Mouse (Mus musculus): ENCODE data around the gene 2810459M11Rik. TPM values are rescaled to one million over a fixed set of nuclear protein-coding genes. Genes with fewer than 3 reads are reported as not detected.
A peak's percentile ranks its signal among the peaks of the same experiment; 100 is the strongest.
"Not testable (repeated sequence)": the region's sequence is repeated elsewhere in the genome, so short reads cannot be mapped to it uniquely, and the experiment has no call there.

The 2810459M11Rik gene
- total and polyA plus RNA-seq, 2 experiments, result 39.0 to 66.2 TPM

- Histone ChIP-seq H3K4me1 (ENCODE audit: control insufficient read depth, insufficient read depth, low read length) (no peaks in the 10 kb centered on the region), H3K27me3 (ENCODE audit: control insufficient read depth, insufficient read depth, low read length) (no peaks in the 10 kb centered on the region), H3K79me2 (ENCODE audit: control insufficient read depth, insufficient read depth, low read length) (no peaks in the 10 kb centered on the region), H3K27ac (replicated peaks; ENCODE audit: insufficient read depth, low read depth, low read length) (no peak overlapping the region), H3K4me3 (ENCODE audit: insufficient read depth, low read depth, low read length) (no peak overlapping the region), H3K36me3 (ENCODE audit: control insufficient read depth, insufficient read depth, low read length) (no peaks in the 10 kb centered on the region), H3K9ac (ENCODE audit: low read depth, low read length) (no peak overlapping the region)
- TF ChIP-seq POLR2A (IDR thresholded peaks at IDR 0.05; ENCODE audit: extremely low read depth, insufficient read depth, low read length) (no peak), CTCF (IDR thresholded peaks at IDR 0.05; ENCODE audit: low read depth, low read length) (no peak)
- no peak for DNase-seq (ENCODE audit: extremely low read depth, low read depth, low spot score)
- 92% methylated on average over 6 of the region's 6 CpGs for WGBS
Observed at GRCm38 (mm10) chr1:86006040-86006439, 39.6 kb upstream of the 2810459M11Rik start.

DNA sequence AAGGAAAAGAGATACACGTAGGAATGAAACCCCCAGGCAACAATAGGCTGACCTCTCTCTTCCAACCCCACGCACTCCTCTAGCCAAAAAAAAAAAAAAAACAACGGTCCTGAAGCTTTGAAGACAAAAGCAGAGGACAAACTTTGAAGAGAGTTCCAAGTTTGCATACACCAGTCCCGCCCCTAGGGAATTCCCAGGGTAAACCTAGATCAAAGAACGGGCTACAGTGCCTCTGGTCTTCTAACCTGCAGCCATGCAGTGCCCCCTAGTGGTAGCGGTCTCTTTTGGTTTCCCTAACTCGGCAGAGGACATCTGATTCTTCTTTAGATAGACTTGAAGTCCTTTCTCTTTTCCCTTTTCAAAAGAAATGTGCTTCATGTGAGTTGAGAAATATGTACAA lies 37.9 kb upstream of the 2810459M11Rik start:
- peak; percentile 79 for DNase-seq (ENCODE audit: extremely low read depth, low read depth, low spot score)
- TF ChIP-seq CTCF (IDR thresholded peaks at IDR 0.05; ENCODE audit: low read depth, low read length) (peak; percentile 85), POLR2A (IDR thresholded peaks at IDR 0.05; ENCODE audit: extremely low read depth, insufficient read depth, low read length) (no peak)
- no peak overlapping the region for H3K9ac ChIP-seq (ENCODE audit: low read depth, low read length)
- H3K36me3 ChIP-seq (ENCODE audit: control insufficient read depth, insufficient read depth, low read length), result no peaks in the 10 kb centered on the region
- H3K79me2 ChIP-seq (ENCODE audit: control insufficient read depth, insufficient read depth, low read length), result no peaks in the 10 kb centered on the region
- no peaks in the 10 kb centered on the region for H3K4me1 ChIP-seq (ENCODE audit: control insufficient read depth, insufficient read depth, low read length)
- no peak overlapping the region for H3K4me3 ChIP-seq (ENCODE audit: insufficient read depth, low read depth, low read length)
- no peak overlapping the region for H3K27ac ChIP-seq (replicated peaks; ENCODE audit: insufficient read depth, low read depth, low read length)
- no peaks in the 10 kb centered on the region for H3K27me3 ChIP-seq (ENCODE audit: control insufficient read depth, insufficient read depth, low read length)
- 2% methylated on average over 7 of the region's 7 CpGs for WGBS

- not testable (repeated sequence) for DNase-seq (ENCODE audit: extremely low read depth, low read depth, low spot score); H3K27ac ChIP-seq (replicated peaks; ENCODE audit: insufficient read depth, low read depth, low read length); H3K36me3 ChIP-seq (ENCODE audit: control insufficient read depth, insufficient read depth, low read length); H3K4me3 ChIP-seq (ENCODE audit: insufficient read depth, low read depth, low read length); H3K79me2 ChIP-seq (ENCODE audit: control insufficient read depth, insufficient read depth, low read length); H3K27me3 ChIP-seq (ENCODE audit: control insufficient read depth, insufficient read depth, low read length); H3K9ac ChIP-seq (ENCODE audit: low read depth, low read length); H3K4me1 ChIP-seq (ENCODE audit: control insufficient read depth, insufficient read depth, low read length)
- 95% methylated on average over 9 of the region's 9 CpGs for WGBS
Observed at GRCm38 (mm10) chr1:86015758-86016157, 29.9 kb upstream of the 2810459M11Rik start.

DNA sequence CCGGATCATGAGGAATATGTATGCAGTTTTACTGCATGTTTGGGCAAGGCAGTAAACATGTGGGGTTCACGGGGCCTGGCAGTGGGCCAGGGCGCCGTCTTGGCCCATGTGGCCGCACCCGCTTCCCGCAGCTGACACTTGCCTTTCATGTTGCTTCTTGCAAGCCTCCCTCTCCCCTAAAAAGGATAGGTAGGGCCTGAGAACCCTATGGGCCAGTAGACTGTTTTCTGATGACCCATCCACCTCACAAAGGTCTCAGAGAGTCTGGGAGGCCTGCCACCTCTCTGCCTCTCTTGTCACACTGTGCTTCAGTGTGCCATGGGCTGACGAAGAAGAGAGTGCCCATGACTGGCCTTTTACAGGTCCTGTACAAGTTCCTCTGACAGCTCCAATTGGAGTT lies 29.1 kb upstream of the 2810459M11Rik start, which contains the start of gene Spata3:
Spata3 (plus strand) TSS at position 301 of the 400 bp plus-strand sequence.
- 95% methylated on average over 8 of the region's 8 CpGs for WGBS
- Histone ChIP-seq H3K79me2 (ENCODE audit: control insufficient read depth, insufficient read depth, low read length) (no peaks in the 10 kb centered on the region), H3K27ac (replicated peaks; ENCODE audit: insufficient read depth, low read depth, low read length) (no peak within 1 kb of the TSS), H3K4me3 (ENCODE audit: insufficient read depth, low read depth, low read length) (no peak within 1 kb of the TSS), H3K4me1 (ENCODE audit: control insufficient read depth, insufficient read depth, low read length) (no peaks in the 10 kb centered on the region), H3K27me3 (ENCODE audit: control insufficient read depth, insufficient read depth, low read length) (no peaks in the 10 kb centered on the region), H3K36me3 (ENCODE audit: control insufficient read depth, insufficient read depth, low read length) (no peaks in the 10 kb centered on the region), H3K9ac (ENCODE audit: low read depth, low read length) (no peak within 1 kb of the TSS)
- TF ChIP-seq CTCF (IDR thresholded peaks at IDR 0.05; ENCODE audit: low read depth, low read length), result no peak
- TF ChIP-seq POLR2A (IDR thresholded peaks at IDR 0.05; ENCODE audit: extremely low read depth, insufficient read depth, low read length), result no peak
- no peak for DNase-seq (ENCODE audit: extremely low read depth, low read depth, low spot score)

- H3K79me2 ChIP-seq (ENCODE audit: control insufficient read depth, insufficient read depth, low read length), result no peaks in the 10 kb centered on the region
- H3K36me3 ChIP-seq (ENCODE audit: control insufficient read depth, insufficient read depth, low read length), result no peaks in the 10 kb centered on the region
- 3% methylated on average over 60 of the region's 60 CpGs for WGBS
- H3K4me3 ChIP-seq (ENCODE audit: insufficient read depth, low read depth, low read length), result peak overlapping the region; percentile 29; the same call in 1 of the 2 replicates
- H3K27ac ChIP-seq (replicated peaks; ENCODE audit: insufficient read depth, low read depth, low read length), result no peak overlapping the region
- H3K27me3 ChIP-seq (ENCODE audit: control insufficient read depth, insufficient read depth, low read length), result no peaks in the 10 kb centered on the region
- no peaks in the 10 kb centered on the region for H3K4me1 ChIP-seq (ENCODE audit: control insufficient read depth, insufficient read depth, low read length)
- H3K9ac ChIP-seq (ENCODE audit: low read depth, low read length), result peak overlapping the region; percentile 10; the same call in 1 of the 2 replicates
- DNase-seq (ENCODE audit: extremely low read depth, low read depth, low spot score), result no peak
- TF ChIP-seq CTCF (IDR thresholded peaks at IDR 0.05; ENCODE audit: low read depth, low read length), result peak; percentile 31; the same call in 1 of the 2 replicates
- no peak for TF ChIP-seq POLR2A (IDR thresholded peaks at IDR 0.05; ENCODE audit: extremely low read depth, insufficient read depth, low read length)
Observed at GRCm38 (mm10) chr1:86018235-86019055, 27.2 kb upstream of the 2810459M11Rik start.

DNA sequence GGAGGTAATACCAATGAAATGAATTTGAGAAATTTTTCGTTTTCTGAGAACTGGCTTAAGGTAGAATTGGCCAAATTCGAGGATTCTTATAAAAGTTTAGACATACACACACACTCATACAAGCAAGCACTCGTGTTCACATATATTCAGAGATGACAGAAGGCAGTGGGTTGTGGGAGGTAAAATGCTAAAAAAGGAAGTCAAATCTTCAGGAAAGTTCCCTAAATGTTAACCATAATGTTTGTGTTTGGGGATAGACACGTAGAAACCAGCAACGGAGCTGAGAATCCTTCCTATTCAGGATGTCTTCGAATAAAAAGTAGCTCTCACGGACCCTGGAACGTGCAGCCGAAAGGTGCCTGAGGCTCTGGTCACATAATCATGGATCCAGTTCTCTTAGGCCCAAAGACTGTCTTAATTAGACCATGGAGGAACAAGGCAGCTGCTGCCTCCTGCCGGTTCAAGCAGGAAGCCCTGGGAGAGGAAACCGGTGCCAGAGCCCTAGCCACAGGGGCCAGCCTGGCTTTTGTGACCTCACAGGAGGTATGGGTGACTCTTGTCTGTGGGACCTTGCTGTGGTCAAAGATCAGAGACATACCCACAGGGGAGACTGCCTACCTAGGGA lies 24.2 kb upstream of the 2810459M11Rik start:
- 77% methylated on average over 11 of the region's 11 CpGs for WGBS
- Histone ChIP-seq H3K79me2 (ENCODE audit: control insufficient read depth, insufficient read depth, low read length) (no peaks in the 10 kb centered on the region), H3K27me3 (ENCODE audit: control insufficient read depth, insufficient read depth, low read length) (no peaks in the 10 kb centered on the region), H3K27ac (replicated peaks; ENCODE audit: insufficient read depth, low read depth, low read length) (no peak overlapping the region), H3K9ac (ENCODE audit: low read depth, low read length) (no peak overlapping the region), H3K4me3 (ENCODE audit: insufficient read depth, low read depth, low read length) (no peak overlapping the region), H3K36me3 (ENCODE audit: control insufficient read depth, insufficient read depth, low read length) (no peaks in the 10 kb centered on the region), H3K4me1 (ENCODE audit: control insufficient read depth, insufficient read depth, low read length) (no peaks in the 10 kb centered on the region)
- TF ChIP-seq CTCF (IDR thresholded peaks at IDR 0.05; ENCODE audit: low read depth, low read length) (no peak), POLR2A (IDR thresholded peaks at IDR 0.05; ENCODE audit: extremely low read depth, insufficient read depth, low read length) (no peak)
- no peak for DNase-seq (ENCODE audit: extremely low read depth, low read depth, low spot score)
